Mouse (Mus musculus): ENCODE measurements around the gene Rps3a1. TPM values are rescaled to one million over a fixed set of nuclear protein-coding genes. Genes with fewer than 3 reads are reported as not detected.

Gene Rps3a1
- polyA plus RNA-seq, 1 experiment from 2014 or later = 926 TPM

GRCm38 (mm10) chr3:86142934-86143317 lies 424 bp upstream of the Rps3a1 start:
- 48% methylated on average over 6 of the region's 6 CpGs for WGBS
- Histone ChIP-seq H3K4me3 (ENCODE audit: low read depth, low read length) (0 out of 2 replicates have a peak overlapping the region, but pooled peaks have one; percentile 90), H3K27me3 (replicated peaks; ENCODE audit: control insufficient read depth, insufficient read depth, low read length) (no peaks in the 10 kb centered on the region), H3K9me3 (replicated peaks; ENCODE audit: control insufficient read depth, low read length) (no peaks in the 10 kb centered on the region), H3K36me3 (ENCODE audit: control insufficient read depth, insufficient read depth, low read length) (peaks cover 33% of the 10 kb centered on the region), H3K9ac (ENCODE audit: low read length) (peak overlapping the region; percentile 44), H3K4me1 (ENCODE audit: control insufficient read depth, insufficient read depth, low read length) (peaks cover 8% of the 10 kb centered on the region), H3K27ac (ENCODE audit: low read depth, low read length) (no peak overlapping the region), H3K4me2 (ENCODE audit: low read length) (peak overlapping the region; percentile 32)
- DNase-seq (ENCODE audit: low spot score) (no peak), ATAC-seq (peak; percentile 4; the same call in 1 of the 2 replicates)

DNA sequence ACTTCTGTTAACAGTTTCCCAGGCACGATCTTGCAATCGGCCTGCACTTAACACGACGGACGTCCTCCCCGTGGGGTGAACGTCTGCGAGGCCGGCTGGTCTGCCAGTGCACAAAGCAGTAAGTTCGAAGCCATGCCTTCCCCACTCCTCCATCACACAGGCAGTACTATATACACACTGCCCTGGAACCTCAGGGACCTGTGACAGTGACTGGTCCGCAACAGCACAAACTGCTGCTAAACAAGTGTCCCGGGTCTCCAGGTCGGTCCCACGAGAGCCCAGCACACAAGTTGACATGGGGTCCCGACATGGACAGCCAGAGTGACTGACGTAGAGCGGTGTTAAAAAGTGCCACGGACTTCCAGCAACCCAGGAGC lies 628 bp downstream of the Rps3a1 start:
- ATAC-seq (no peak; the same call in 1 of the 2 replicates), DNase-seq (ENCODE audit: low spot score) (no peak)
- peak overlapping the region; percentile 79 for H3K27ac ChIP-seq (ENCODE audit: low read depth, low read length)
- peak overlapping the region; percentile 100 for H3K9ac ChIP-seq (ENCODE audit: low read length)
- no peaks in the 10 kb centered on the region for H3K9me3 ChIP-seq (replicated peaks; ENCODE audit: control insufficient read depth, low read length)
- peak overlapping the region; percentile 90 for H3K4me3 ChIP-seq (ENCODE audit: low read depth, low read length)
- peaks cover 43% of the 10 kb centered on the region for H3K36me3 ChIP-seq (ENCODE audit: control insufficient read depth, insufficient read depth, low read length)
- 0% methylated on average over 18 of the region's 18 CpGs for WGBS
- peak overlapping the region; percentile 70 for H3K4me2 ChIP-seq (ENCODE audit: low read length)
- H3K27me3 ChIP-seq (replicated peaks; ENCODE audit: control insufficient read depth, insufficient read depth, low read length) = no peaks in the 10 kb centered on the region
- peaks cover 8% of the 10 kb centered on the region for H3K4me1 ChIP-seq (ENCODE audit: control insufficient read depth, insufficient read depth, low read length)

GRCm38 (mm10) chr3:86141366-86141765 lies 1.1 kb downstream of the Rps3a1 start:
- ATAC-seq = no peak
- Histone ChIP-seq H3K27ac (ENCODE audit: low read depth, low read length) (no peak overlapping the region), H3K4me3 (ENCODE audit: low read depth, low read length) (peak overlapping the region; percentile 90), H3K9ac (ENCODE audit: low read length) (peak overlapping the region; percentile 100), H3K9me3 (replicated peaks; ENCODE audit: control insufficient read depth, low read length) (no peaks in the 10 kb centered on the region), H3K27me3 (replicated peaks; ENCODE audit: control insufficient read depth, insufficient read depth, low read length) (no peaks in the 10 kb centered on the region), H3K36me3 (ENCODE audit: control insufficient read depth, insufficient read depth, low read length) (peaks cover 48% of the 10 kb centered on the region), H3K4me1 (ENCODE audit: control insufficient read depth, insufficient read depth, low read length) (peaks cover 8% of the 10 kb centered on the region), H3K4me2 (ENCODE audit: low read length) (peak overlapping the region; percentile 70)
- DNase-seq (ENCODE audit: low spot score) = peak; percentile 27
- WGBS = 15% methylated on average over 7 of the region's 7 CpGs

DNA sequence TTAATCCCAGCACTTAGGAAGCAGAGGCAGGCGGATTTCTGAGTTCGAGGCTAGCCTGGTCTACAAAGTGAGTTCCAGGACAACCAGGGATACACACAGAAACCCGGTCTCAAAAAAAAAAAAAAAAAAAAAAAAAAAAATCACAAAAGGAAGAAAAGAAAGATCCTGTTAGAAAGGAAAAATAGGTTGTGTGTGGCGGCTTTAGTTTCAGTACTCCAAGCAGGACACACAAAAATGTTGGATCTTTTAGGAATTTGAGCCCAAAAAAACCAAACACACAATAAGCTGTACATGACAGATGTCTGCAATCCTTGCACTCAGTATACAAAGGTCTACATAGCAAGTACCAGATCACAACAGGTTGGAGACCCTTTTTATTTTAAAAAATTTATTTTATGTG lies 2.8 kb downstream of the Rps3a1 start:
- 91% methylated on average over 4 of the region's 4 CpGs for WGBS
- Histone ChIP-seq H3K4me2 (ENCODE audit: low read length) (no peak overlapping the region), H3K27me3 (replicated peaks; ENCODE audit: control insufficient read depth, insufficient read depth, low read length) (no peaks in the 10 kb centered on the region), H3K4me3 (ENCODE audit: low read depth, low read length) (no peak overlapping the region), H3K36me3 (ENCODE audit: control insufficient read depth, insufficient read depth, low read length) (peaks cover 63% of the 10 kb centered on the region), H3K27ac (ENCODE audit: low read depth, low read length) (no peak overlapping the region), H3K9me3 (replicated peaks; ENCODE audit: control insufficient read depth, low read length) (no peaks in the 10 kb centered on the region), H3K9ac (ENCODE audit: low read length) (no peak overlapping the region), H3K4me1 (ENCODE audit: control insufficient read depth, insufficient read depth, low read length) (peaks cover 8% of the 10 kb centered on the region)
- ATAC-seq (no peak), DNase-seq (ENCODE audit: low spot score) (no peak)

GRCm38 (mm10) chr3:86136936-86137574 lies 5.4 kb downstream of the Rps3a1 start:
- Histone ChIP-seq H3K4me3 (ENCODE audit: low read depth, low read length) (no peak overlapping the region), H3K4me1 (ENCODE audit: control insufficient read depth, insufficient read depth, low read length) (peaks cover 8% of the 10 kb centered on the region), H3K4me2 (ENCODE audit: low read length) (no peak overlapping the region), H3K27me3 (replicated peaks; ENCODE audit: control insufficient read depth, insufficient read depth, low read length) (no peaks in the 10 kb centered on the region), H3K9ac (ENCODE audit: low read length) (no peak overlapping the region), H3K9me3 (replicated peaks; ENCODE audit: control insufficient read depth, low read length) (no peaks in the 10 kb centered on the region), H3K27ac (ENCODE audit: low read depth, low read length) (no peak overlapping the region), H3K36me3 (ENCODE audit: control insufficient read depth, insufficient read depth, low read length) (peaks cover 63% of the 10 kb centered on the region)
- no peak for ATAC-seq
- no peak for DNase-seq (ENCODE audit: low spot score)
- 93% methylated on average over 6 of the region's 6 CpGs for WGBS

- Histone ChIP-seq H3K9ac (ENCODE audit: low read length) (no peak overlapping the region), H3K4me3 (ENCODE audit: low read depth, low read length) (no peak overlapping the region), H3K4me1 (ENCODE audit: control insufficient read depth, insufficient read depth, low read length) (peaks cover 4% of the 10 kb centered on the region), H3K27ac (ENCODE audit: low read depth, low read length) (no peak overlapping the region), H3K9me3 (replicated peaks; ENCODE audit: control insufficient read depth, low read length) (no peaks in the 10 kb centered on the region), H3K27me3 (replicated peaks; ENCODE audit: control insufficient read depth, insufficient read depth, low read length) (no peaks in the 10 kb centered on the region), H3K4me2 (ENCODE audit: low read length) (no peak overlapping the region), H3K36me3 (ENCODE audit: control insufficient read depth, insufficient read depth, low read length) (peaks cover 59% of the 10 kb centered on the region)
- ATAC-seq (no peak), DNase-seq (ENCODE audit: low spot score) (no peak)
- 88% methylated on average over 6 of the region's 6 CpGs for WGBS
Observed at GRCm38 (mm10) chr3:86135886-86136563, 6.5 kb downstream of the Rps3a1 start.

DNA sequence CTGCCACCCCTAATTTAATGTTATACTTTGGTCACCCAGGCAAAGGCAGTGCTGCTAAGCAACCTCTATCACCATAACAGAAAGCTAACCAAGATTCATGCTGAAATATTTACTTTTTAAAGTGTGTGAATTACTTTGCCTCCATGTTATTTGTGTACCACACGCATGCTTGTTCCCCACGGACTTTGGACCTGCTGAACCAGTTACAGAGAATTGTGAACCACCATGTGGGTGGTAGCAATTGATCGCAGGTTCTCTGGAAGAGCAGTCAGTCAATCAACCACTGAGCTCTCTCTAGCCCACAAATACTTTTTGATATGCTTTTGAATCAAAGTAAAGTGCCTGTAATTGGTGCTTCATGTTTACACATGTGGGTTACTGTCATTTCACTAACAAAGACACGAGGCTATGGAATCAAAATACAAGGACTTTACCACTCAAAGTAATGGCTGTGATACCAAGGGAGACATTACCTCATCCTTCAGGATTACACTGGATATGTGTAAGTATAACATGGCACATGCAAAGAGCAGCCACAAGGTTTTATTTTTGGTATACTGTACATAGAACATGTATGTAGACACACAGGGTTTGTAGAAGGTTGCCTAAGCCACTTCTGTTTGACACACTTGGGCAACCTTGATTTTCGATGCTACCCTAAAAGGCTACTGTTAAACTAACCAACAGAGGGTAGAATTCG lies 7.4 kb downstream of the Rps3a1 start:
- DNase-seq (ENCODE audit: low spot score) (no peak), ATAC-seq (no peak)
- H3K9me3 ChIP-seq (replicated peaks; ENCODE audit: control insufficient read depth, low read length) = no peaks in the 10 kb centered on the region
- 91% methylated on average over 6 of the region's 6 CpGs for WGBS
- no peak overlapping the region for H3K9ac ChIP-seq (ENCODE audit: low read length)
- H3K27me3 ChIP-seq (replicated peaks; ENCODE audit: control insufficient read depth, insufficient read depth, low read length) = no peaks in the 10 kb centered on the region
- peaks cover 50% of the 10 kb centered on the region for H3K36me3 ChIP-seq (ENCODE audit: control insufficient read depth, insufficient read depth, low read length)
- no peak overlapping the region for H3K4me3 ChIP-seq (ENCODE audit: low read depth, low read length)
- no peak overlapping the region for H3K27ac ChIP-seq (ENCODE audit: low read depth, low read length)
- no peaks in the 10 kb centered on the region for H3K4me1 ChIP-seq (ENCODE audit: control insufficient read depth, insufficient read depth, low read length)
- H3K4me2 ChIP-seq (ENCODE audit: low read length) = no peak overlapping the region

DNA sequence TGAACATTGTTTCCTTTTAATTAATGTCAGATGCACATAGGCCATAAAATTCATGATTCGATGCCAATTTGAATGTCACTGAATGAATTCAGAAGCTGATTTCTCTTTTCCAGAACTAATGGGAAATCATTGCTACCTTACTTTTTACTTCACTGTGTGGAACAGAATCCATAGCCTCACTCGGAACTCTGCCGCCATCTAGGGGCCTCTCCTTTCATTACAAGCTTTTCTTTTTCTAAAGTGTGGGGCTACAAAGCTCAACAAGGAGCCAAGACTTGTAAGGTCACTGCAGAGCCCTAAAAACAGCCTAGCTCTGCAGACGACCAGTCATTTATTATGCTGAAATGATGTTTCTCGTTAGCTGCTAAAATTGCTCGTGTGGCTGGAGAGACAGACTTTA lies 12.7 kb downstream of the Rps3a1 start:
- Histone ChIP-seq H3K27me3 (replicated peaks; ENCODE audit: control insufficient read depth, insufficient read depth, low read length) (no peaks in the 10 kb centered on the region), H3K4me2 (ENCODE audit: low read length) (no peak overlapping the region), H3K9me3 (replicated peaks; ENCODE audit: control insufficient read depth, low read length) (no peaks in the 10 kb centered on the region), H3K27ac (ENCODE audit: low read depth, low read length) (no peak overlapping the region), H3K4me3 (ENCODE audit: low read depth, low read length) (no peak overlapping the region), H3K36me3 (ENCODE audit: control insufficient read depth, insufficient read depth, low read length) (no peaks in the 10 kb centered on the region), H3K4me1 (ENCODE audit: control insufficient read depth, insufficient read depth, low read length) (no peaks in the 10 kb centered on the region), H3K9ac (ENCODE audit: low read length) (no peak overlapping the region)
- peak; percentile 81 for DNase-seq (ENCODE audit: low spot score)
- peak; percentile 52 for ATAC-seq
- 15% methylated on average over 6 of the region's 6 CpGs for WGBS

Measured in forebrain, embryonic 14.5 days (tissue).